Mouse (Mus musculus) stomach, embryonic 16.5 days (tissue): ENCODE data around the gene Ccr4. TPM values are rescaled to one million over a fixed set of nuclear protein-coding genes. Genes with fewer than 3 reads are reported as not detected.
A peak's percentile ranks its signal among the peaks of the same experiment; 100 is the strongest.

Experiments used
- ATAC-seq: fragments of 200-750 bp; cut with Nextera tagmentation; 2 replicates; pipeline ENCODE4 v1.8.0; 2017; ENCODE audit warnings: moderate number of reproducible peaks, moderate TSS enrichment; ENCODE audit not compliant: insufficient read depth, low FRiP score
- H3K27ac ChIP-seq: fragments of 300-500 bp; sonication (generic); 2 replicates; pipeline ENCODE4 v1.5.1; 2014; ENCODE audit warnings: low read length
- H3K27me3 ChIP-seq: fragments of 300-500 bp; sonication (generic); 2 replicates; pipeline ENCODE4 v1.6.1; 2014; ENCODE audit warnings: low read length, control low read depth, mixed read lengths; ENCODE audit not compliant: control insufficient read depth, insufficient read depth
- H3K36me3 ChIP-seq: fragments of 300-500 bp; sonication (generic); 2 replicates; pipeline ENCODE4 v1.6.1; 2014; ENCODE audit warnings: low read length; ENCODE audit not compliant: control insufficient read depth, insufficient read depth
- H3K4me1 ChIP-seq: fragments of 300-500 bp; sonication (generic); 2 replicates; pipeline ENCODE4 v1.6.1; 2014; ENCODE audit warnings: low read length, control low read depth, mixed read lengths; ENCODE audit not compliant: control insufficient read depth, insufficient read depth
- H3K4me2 ChIP-seq: fragments of 300-500 bp; sonication (generic); 2 replicates; pipeline ENCODE4 v1.6.1; 2014; ENCODE audit warnings: low read depth, low read length, mixed read lengths
- H3K4me3 ChIP-seq: fragments of 300-500 bp; sonication (generic); replicated peaks from 2 replicates; pipeline ENCODE4 v1.5.1; 2014; ENCODE audit warnings: mild to moderate bottlenecking, low read length
- H3K9ac ChIP-seq: fragments of 300-500 bp; sonication (generic); 2 replicates; pipeline ENCODE4 v1.6.1; 2014; ENCODE audit warnings: low read length
- H3K9me3 ChIP-seq: fragments of 300-500 bp; sonication (generic); replicated peaks from 2 replicates; pipeline ENCODE4 v1.6.1; 2016; ENCODE audit warnings: low read length, control low read depth; ENCODE audit not compliant: control insufficient read depth
- WGBS: fragments of 180-500 bp; shearing (Covaris S2); extraction: QIAGEN DNeasy Blood & Tissue Kit; methylation state at CpG from one replicate; pipeline ENCODE4 v1.1.7; 2014; 5-methylcytosine and 5-hydroxymethylcytosine counted together
- polyA plus RNA-seq: library from polyadenylated mRNA; unstranded; fragments of >200 nt; fragmentation: Nextera tagmentation; extraction: Ambion mirVana; gene quantifications from 2 replicates; pipeline ENCODE4 v1.2.1, GENCODE M21; 2015

Gene Ccr4
- polyA plus RNA-seq, 1 experiment from 2014 or later = 0.04 TPM

GRCm38 (mm10) chr9:114446887-114447286, 57.8 kb downstream of the Ccr4 start:
- Histone ChIP-seq H3K27ac (no peak overlapping the region), H3K4me2 (no peak overlapping the region), H3K9ac (no peak overlapping the region), H3K4me3 (no peak overlapping the region), H3K27me3 (no peaks in the 10 kb centered on the region), H3K36me3 (no peaks in the 10 kb centered on the region), H3K9me3 (no peaks in the 10 kb centered on the region), H3K4me1 (no peaks in the 10 kb centered on the region)
- 93% methylated on average over 8 of the region's 8 CpGs for WGBS
- no peak for ATAC-seq

- no peak overlapping the region for H3K9ac ChIP-seq
- no peak overlapping the region for H3K4me2 ChIP-seq
- no peaks in the 10 kb centered on the region for H3K9me3 ChIP-seq
- no peak overlapping the region for H3K27ac ChIP-seq
- H3K27me3 ChIP-seq = no peaks in the 10 kb centered on the region
- H3K36me3 ChIP-seq = no peaks in the 10 kb centered on the region
- 89% methylated on average over 8 of the region's 8 CpGs for WGBS
- H3K4me3 ChIP-seq = no peak overlapping the region
- ATAC-seq = no peak
- no peaks in the 10 kb centered on the region for H3K4me1 ChIP-seq
Observed at GRCm38 (mm10) chr9:114443351-114443750, 61.4 kb downstream of the Ccr4 start.

GRCm38 (mm10) chr9:114442893-114443292, 61.8 kb downstream of the Ccr4 start:
- Histone ChIP-seq H3K27me3 (no peaks in the 10 kb centered on the region), H3K9me3 (no peaks in the 10 kb centered on the region), H3K27ac (no peak overlapping the region), H3K4me1 (no peaks in the 10 kb centered on the region), H3K9ac (no peak overlapping the region), H3K36me3 (no peaks in the 10 kb centered on the region), H3K4me3 (no peak overlapping the region), H3K4me2 (no peak overlapping the region)
- 84% methylated on average over 9 of the region's 9 CpGs for WGBS
- no peak for ATAC-seq

- 92% methylated on average over 9 of the region's 9 CpGs for WGBS
- no peak for ATAC-seq
Observed at GRCm38 (mm10) chr9:114442225-114442624, 62.5 kb downstream of the Ccr4 start.

GRCm38 (mm10) chr9:114440548-114440947, 64.2 kb downstream of the Ccr4 start:
- H3K9me3 ChIP-seq = no peaks in the 10 kb centered on the region
- no peaks in the 10 kb centered on the region for H3K36me3 ChIP-seq
- no peak overlapping the region for H3K4me2 ChIP-seq
- peak overlapping the region; percentile 28; the same call in 1 of the 2 replicates for H3K27ac ChIP-seq
- WGBS = 79% methylated on average over 10 of the region's 10 CpGs
- H3K27me3 ChIP-seq = no peaks in the 10 kb centered on the region
- 0 out of 2 replicates have a peak, but pooled peaks have one; percentile 30 for ATAC-seq
- H3K4me1 ChIP-seq = no peaks in the 10 kb centered on the region
- H3K9ac ChIP-seq = 0 out of 2 replicates have a peak overlapping the region, but pooled peaks have one; percentile 9
- H3K4me3 ChIP-seq = no peak overlapping the region

More at GRCm38 (mm10) chr9:114442225-114442624, 62.5 kb downstream of the Ccr4 start:
- H3K9me3 ChIP-seq = no peaks in the 10 kb centered on the region
- no peaks in the 10 kb centered on the region for H3K27me3 ChIP-seq
- no peak overlapping the region for H3K27ac ChIP-seq
- no peak overlapping the region for H3K9ac ChIP-seq
- H3K4me3 ChIP-seq = no peak overlapping the region
- H3K4me2 ChIP-seq = no peak overlapping the region
- no peaks in the 10 kb centered on the region for H3K36me3 ChIP-seq
- H3K4me1 ChIP-seq = no peaks in the 10 kb centered on the region

Other genes starting within 250 kb of the Ccr4 start
- gene Bcl2a1c, start 174.8 kb downstream of the Ccr4 start, polyA plus RNA-seq = not detected in 2 replicates
- 107 and 122 TPM in 2 replicates for gene Crtap, start 114.2 kb downstream of the Ccr4 start, polyA plus RNA-seq
- gene Glb1, start 103.8 kb downstream of the Ccr4 start, polyA plus RNA-seq = 73.7 and 74.2 TPM in 2 replicates
- gene Tmppe, start 103.8 kb downstream of the Ccr4 start, polyA plus RNA-seq = 11.3 and 11.5 TPM in 2 replicates
- 0.19 TPM in 1 of 2 replicates, not detected in the other for gene C130032M10Rik, start 10.8 kb upstream of the Ccr4 start, polyA plus RNA-seq
- 0.96 and 0.98 TPM in 2 replicates for gene Trim71, start 59.5 kb upstream of the Ccr4 start, polyA plus RNA-seq
- 54.6 and 57.8 TPM in 2 replicates for gene Cnot10, start 135.3 kb upstream of the Ccr4 start, polyA plus RNA-seq
- 45.2 and 53.0 TPM in 2 replicates for gene Dync1li1, start 183.9 kb upstream of the Ccr4 start, polyA plus RNA-seq
- 71.8 and 81.0 TPM in 2 replicates for gene Cmtm6, start 226.2 kb upstream of the Ccr4 start, polyA plus RNA-seq